Mouse (Mus musculus) erythroblast, embryonic 14.5 days (primary cell): ENCODE results near the gene Itgad.

ENCODE experiments used
- GATA1 ChIP-seq: IDR thresholded peaks from 2 replicates; pipeline ENCODE4 v1.6.1; 2012; ENCODE audit warnings: low read length, inconsistent platforms, mixed read lengths
- TAL1 ChIP-seq: IDR thresholded peaks from 3 replicates; pipeline ENCODE4 v1.6.1; 2012; ENCODE audit warnings: low read length, inconsistent platforms, mixed read lengths

GRCm38 (mm10) chr7:128245547-128245946 lies 91.4 kb downstream of the Itgad start:
- TF ChIP-seq TAL1 (no peak), GATA1 (no peak)
